Comparison of ENCODE assay signal across 24 mouse cellular contexts in the genomic region with DNA sequence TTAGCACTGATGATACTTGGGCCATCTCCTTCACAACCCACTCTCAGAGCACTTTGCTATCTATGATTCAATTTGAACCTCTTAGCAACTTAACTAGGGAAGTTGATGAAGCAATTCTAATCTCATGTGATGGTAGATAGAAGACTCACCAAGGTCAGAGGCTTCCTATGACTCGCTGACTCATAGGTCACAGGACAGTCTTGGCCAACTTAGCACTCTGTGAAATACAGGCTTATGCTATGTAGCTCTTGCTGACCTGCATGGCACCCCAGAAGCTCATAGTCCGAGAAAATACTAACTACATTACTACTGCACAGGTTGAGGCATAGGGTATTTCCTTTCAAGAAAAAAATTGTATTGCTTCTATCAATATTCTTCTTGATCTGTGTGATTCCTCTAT.
DNase-seq lines count a peak whose midpoint lies in the region; ATAC-seq lines count a peak whose summit lies in the region.
"Had no signal": no experiment of that assay in that cellular context is flagged by ENCODE, and none has a peak within 500 bp of the region (broad histone marks: within the 10 kb centered on the region; RNA-seq: fewer than 3 reads in every experiment).

No protein-coding gene starts in this region.

- no peak overlapping the region for H3K4me3 ChIP-seq in intestine, embryonic 16.5 days (ENCODE audit: low read length)
- H3K4me3 ChIP-seq in intestine, embryonic 15.5 days (replicated peaks) = no peak overlapping the region
- H3K4me3 ChIP-seq in midbrain, embryonic 11.5 days (ENCODE audit: low read depth, low read length) = no peak overlapping the region
- H3K4me3 ChIP-seq in midbrain, embryonic 14.5 days (replicated peaks; ENCODE audit: low read depth, low read length) = no peak overlapping the region
- no peak overlapping the region for H3K4me3 ChIP-seq in macrophage (ENCODE audit: inconsistent target)
- H3K4me3 ChIP-seq: embryonic facial prominence, embryonic 13.5 days; forebrain, embryonic 13.5 days; gastrocnemius, adult 2 months; heart, embryonic 10.5 days; hindbrain, embryonic 13.5 days had no signal

- peak; percentile 85 for ATAC-seq in intestine, embryonic 16.5 days
- no peak for ATAC-seq in intestine, embryonic 15.5 days
- ATAC-seq in midbrain, embryonic 11.5 days (ENCODE audit: low FRiP score) = no peak
- no peak for ATAC-seq in midbrain, embryonic 14.5 days (ENCODE audit: low FRiP score, low TSS enrichment)
- ATAC-seq: activated CD4-positive, CD25-positive, alpha-beta regulatory T cell, adult 4 months; forebrain, embryonic 13.5 days; hindbrain, postnatal 0 days; Patski had no signal

- DNase-seq in midbrain, embryonic 11.5 days (ENCODE audit: low spot score, missing footprints) = peak; percentile 78
- no peak for DNase-seq in midbrain, embryonic 14.5 days
- DNase-seq in adrenal gland, postnatal 25 days = peak; percentile 9
- DNase-seq in spleen, postnatal 14 days (ENCODE audit: low spot score in 2 of 2) = no peak
- DNase-seq in gastrocnemius, postnatal 4 days (ENCODE audit: low spot score in 2 of 2) = no peak
- DNase-seq: cerebellum, adult 18-20 months; cerebellum, adult 9-11 months; cerebellum, postnatal 36 days; gastrocnemius, adult 2 months; gastrocnemius, postnatal 25 days; heart, adult 18-20 months; heart, postnatal 10 days; heart, postnatal 4 days had no signal

- no peaks in the 10 kb centered on the region for H3K27me3 ChIP-seq in intestine, embryonic 16.5 days (replicated peaks; ENCODE audit: control insufficient read depth, insufficient read depth, low read length)
- no peaks in the 10 kb centered on the region for H3K27me3 ChIP-seq in intestine, embryonic 15.5 days (replicated peaks)
- H3K27me3 ChIP-seq in midbrain, embryonic 11.5 days (ENCODE audit: control insufficient read depth, insufficient read depth, low read length) = no peaks in the 10 kb centered on the region
- no peaks in the 10 kb centered on the region for H3K27me3 ChIP-seq in midbrain, embryonic 14.5 days (ENCODE audit: control insufficient read depth, insufficient read depth, low read length)
- H3K27me3 ChIP-seq: CH12.LX; embryonic facial prominence, embryonic 13.5 days; forebrain, embryonic 13.5 days; hindbrain, embryonic 13.5 days had no signal

- no peak overlapping the region for H3K27ac ChIP-seq in intestine, embryonic 16.5 days (ENCODE audit: low read length)
- no peak overlapping the region for H3K27ac ChIP-seq in intestine, embryonic 15.5 days
- no peak overlapping the region for H3K27ac ChIP-seq in midbrain, embryonic 11.5 days (ENCODE audit: low read depth, low read length)
- H3K27ac ChIP-seq in midbrain, embryonic 14.5 days (replicated peaks; ENCODE audit: low read depth, low read length) = no peak overlapping the region
- H3K27ac ChIP-seq in macrophage = peak overlapping the region; percentile 98
- H3K27ac ChIP-seq: embryonic facial prominence, embryonic 13.5 days; forebrain, embryonic 13.5 days; gastrocnemius, adult 2 months; heart, embryonic 10.5 days; hindbrain, embryonic 13.5 days; hindbrain, postnatal 0 days had no signal

- no peaks in the 10 kb centered on the region for H3K36me3 ChIP-seq in intestine, embryonic 16.5 days (ENCODE audit: control insufficient read depth, insufficient read depth, low read length)
- no peaks in the 10 kb centered on the region for H3K36me3 ChIP-seq in intestine, embryonic 15.5 days
- no peaks in the 10 kb centered on the region for H3K36me3 ChIP-seq in midbrain, embryonic 11.5 days (ENCODE audit: control insufficient read depth, insufficient read depth, low read length)
- no peaks in the 10 kb centered on the region for H3K36me3 ChIP-seq in midbrain, embryonic 14.5 days (ENCODE audit: control insufficient read depth, insufficient read depth, low read length)
- H3K36me3 ChIP-seq in macrophage (ENCODE audit: inconsistent target) = no peaks in the 10 kb centered on the region
- H3K36me3 ChIP-seq: embryonic facial prominence, embryonic 13.5 days; heart, embryonic 10.5 days; hindbrain, embryonic 13.5 days had no signal

- H3K4me1 ChIP-seq in intestine, embryonic 16.5 days (ENCODE audit: control insufficient read depth, insufficient read depth, low read length) = no peaks in the 10 kb centered on the region
- no peaks in the 10 kb centered on the region for H3K4me1 ChIP-seq in intestine, embryonic 15.5 days (replicated peaks)
- no peaks in the 10 kb centered on the region for H3K4me1 ChIP-seq in midbrain, embryonic 11.5 days (ENCODE audit: control insufficient read depth, insufficient read depth, low read length)
- H3K4me1 ChIP-seq in midbrain, embryonic 14.5 days (ENCODE audit: control insufficient read depth, insufficient read depth, low read length) = 0 out of 2 replicates have a peak, but pooled peaks cover 4% of the 10 kb centered on the region
- H3K4me1 ChIP-seq: embryonic facial prominence, embryonic 13.5 days; heart, embryonic 10.5 days; hindbrain, embryonic 13.5 days had no signal

- no peak overlapping the region for H3K4me2 ChIP-seq in intestine, embryonic 16.5 days (ENCODE audit: low read depth, low read length)
- no peak overlapping the region for H3K4me2 ChIP-seq in intestine, embryonic 15.5 days (replicated peaks)
- H3K4me2 ChIP-seq in midbrain, embryonic 11.5 days = no peak overlapping the region
- no peak overlapping the region for H3K4me2 ChIP-seq in midbrain, embryonic 14.5 days (ENCODE audit: low read length)
- H3K4me2 ChIP-seq: embryonic facial prominence, embryonic 13.5 days; forebrain, embryonic 13.5 days; hindbrain, embryonic 13.5 days had no signal

- no peaks in the 10 kb centered on the region for H3K79me2 ChIP-seq in macrophage (ENCODE audit: inconsistent target)

- no peak overlapping the region for H3K9ac ChIP-seq in intestine, embryonic 16.5 days (ENCODE audit: low read depth, low read length)
- no peak overlapping the region for H3K9ac ChIP-seq in intestine, embryonic 15.5 days
- H3K9ac ChIP-seq in midbrain, embryonic 11.5 days (ENCODE audit: low read length) = no peak overlapping the region
- no peak overlapping the region for H3K9ac ChIP-seq in midbrain, embryonic 14.5 days (replicated peaks; ENCODE audit: low read length)
- H3K9ac ChIP-seq: embryonic facial prominence, embryonic 13.5 days; forebrain, embryonic 13.5 days; hindbrain, embryonic 13.5 days had no signal

- WGBS in intestine, embryonic 16.5 days = 81% methylated on average over 2 of the region's 2 CpGs
- 88% methylated on average over 2 of the region's 2 CpGs for WGBS in intestine, embryonic 15.5 days
- WGBS in midbrain, embryonic 11.5 days = 89% methylated on average over 2 of the region's 2 CpGs
- 94% methylated on average over 2 of the region's 2 CpGs for WGBS in midbrain, embryonic 14.5 days
- WGBS in macrophage (ENCODE audit: missing documents) = 60% methylated on average over 2 of the region's 2 CpGs

- no peaks in the 10 kb centered on the region for H3K9me3 ChIP-seq in intestine, embryonic 16.5 days (ENCODE audit: control insufficient read depth, low read length)
- H3K9me3 ChIP-seq in intestine, embryonic 15.5 days = no peaks in the 10 kb centered on the region
- H3K9me3 ChIP-seq in midbrain, embryonic 11.5 days (ENCODE audit: control insufficient read depth, low read length) = no peaks in the 10 kb centered on the region
- H3K9me3 ChIP-seq in midbrain, embryonic 14.5 days (ENCODE audit: control insufficient read depth, low read length) = no peaks in the 10 kb centered on the region
- H3K9me3 ChIP-seq: embryonic facial prominence, embryonic 13.5 days; forebrain, embryonic 13.5 days; heart, embryonic 10.5 days; hindbrain, embryonic 13.5 days had no signal

Comparison
In these comparisons a context has a peak if more than half of its experiments do, and no peak if none do; other contexts are left out.
1. DNase-seq: peak in midbrain, embryonic 11.5 days (single experiment) and adrenal gland, postnatal 25 days (single experiment); none in midbrain, embryonic 14.5 days (single experiment), spleen, postnatal 14 days (0 of 2) and gastrocnemius, postnatal 4 days (0 of 2).